Mouse (Mus musculus) thymus, postnatal 10 days (tissue): ENCODE data around the gene Gm867.

Source experiments
- DNase-seq, 2 experiments: peaks; one replicate each; pipeline ENCODE4 v3.0.0; 2021; ENCODE audit warnings: low spot score in 2 of 2

Gene Gm867

GRCm38 (mm10) chr10:75897373-75897772, 43.1 kb downstream of the Gm867 start:
- DNase-seq, result peak in 1 of 2 experiments; percentile 35

- no peak for DNase-seq
Measured at GRCm38 (mm10) chr10:75896208-75896607, 44.3 kb downstream of the Gm867 start.

DNA sequence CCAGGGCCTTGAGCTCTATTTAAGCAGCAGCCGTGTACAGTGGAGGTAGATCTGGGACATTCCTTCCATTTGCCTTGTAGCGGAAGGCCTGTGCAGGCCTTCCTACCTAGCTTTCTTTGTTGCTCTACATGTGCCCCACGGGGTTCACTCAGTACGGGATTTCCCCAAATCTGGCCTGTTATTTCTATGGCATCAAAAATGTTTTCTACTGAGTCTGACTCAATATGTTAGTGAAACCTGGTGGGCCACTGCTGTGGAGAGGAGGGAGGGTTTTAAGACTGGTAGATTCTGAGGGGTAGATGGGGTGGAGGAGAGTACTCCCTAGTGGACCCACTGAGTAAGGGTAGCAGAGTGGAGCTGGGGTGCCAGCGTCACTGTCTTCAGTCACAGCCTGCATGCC, 44.7 kb downstream of the Gm867 start:
- DNase-seq, result no peak

- DNase-seq, result no peak
Measured at GRCm38 (mm10) chr10:75894601-75895000, 45.9 kb downstream of the Gm867 start.

DNA sequence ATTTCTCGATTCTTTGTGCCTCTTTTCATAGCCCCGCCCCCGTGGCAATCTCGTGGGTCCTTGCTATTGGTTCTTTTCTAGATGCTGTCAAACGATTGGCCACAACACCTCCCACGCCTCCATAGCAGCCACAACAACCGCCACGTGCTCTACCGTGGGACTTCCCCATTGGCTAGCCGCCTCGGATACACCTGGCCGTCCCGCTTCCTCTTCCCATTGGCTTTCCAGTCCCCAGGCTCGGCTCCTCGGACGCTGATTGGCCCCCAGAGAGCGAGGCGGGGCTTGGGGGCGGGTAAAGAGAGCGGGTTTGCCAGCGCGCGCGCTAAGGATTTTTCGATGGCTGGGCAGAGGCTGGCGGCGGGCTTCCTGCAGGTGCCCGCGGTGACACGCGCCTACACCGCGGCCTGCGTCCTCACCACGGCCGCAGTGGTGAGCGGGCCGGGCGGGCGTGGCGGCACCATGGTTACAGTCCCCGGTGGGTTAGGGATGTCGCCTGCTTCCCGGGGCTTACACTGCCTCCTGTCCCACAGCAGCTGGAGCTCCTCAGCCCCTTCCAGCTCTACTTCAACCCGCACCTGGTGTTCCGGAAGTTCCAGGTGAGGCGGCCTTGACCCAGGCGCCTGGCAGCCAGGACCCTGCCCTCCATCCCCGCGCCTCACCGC, 47.3 kb downstream of the Gm867 start, which contains the start of gene Derl3:
Derl3 (plus strand) TSS at position 325 of the 662 bp plus-strand sequence.
- peak; percentile 91 to 94 for DNase-seq

DNA sequence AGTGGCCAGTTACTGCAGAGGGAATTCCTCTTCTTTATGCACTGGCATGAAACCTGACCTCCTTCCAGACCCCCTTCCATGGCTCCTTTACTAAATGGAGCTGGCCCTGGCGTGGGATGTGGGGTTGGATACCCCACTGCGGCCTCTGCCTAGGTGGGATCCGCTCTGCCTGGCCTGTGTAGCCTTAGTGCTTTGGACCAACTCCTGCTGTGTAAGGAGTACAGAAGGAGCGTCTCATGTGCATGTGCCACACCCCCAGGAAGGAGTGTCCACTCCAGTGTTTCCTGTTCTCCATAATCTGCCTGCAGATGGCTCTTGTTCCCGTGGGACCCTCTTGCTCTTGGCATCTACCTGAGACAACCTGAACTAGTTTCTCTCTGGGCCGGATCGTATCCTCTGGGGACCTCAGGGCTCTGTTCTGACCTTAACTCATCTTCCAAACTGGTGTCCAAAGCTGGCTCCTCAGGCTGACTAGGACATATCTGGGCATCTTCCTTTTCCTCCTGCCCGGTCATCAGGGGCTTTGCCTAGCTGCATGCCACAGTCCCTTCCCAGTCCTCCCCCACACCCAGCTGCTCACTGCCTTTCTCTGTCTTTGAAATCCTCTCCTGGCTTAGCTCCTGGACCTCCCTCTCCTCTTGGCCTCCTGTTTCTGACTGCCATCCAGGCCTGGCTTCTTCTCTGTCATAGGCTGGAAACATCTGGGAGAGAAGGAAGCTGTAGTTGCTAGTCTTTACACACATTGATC, 50.9 kb downstream of the Gm867 start:
- DNase-seq, result no peak
